Comparison of ENCODE assay signal across 21 mouse cellular contexts in the genomic region with DNA sequence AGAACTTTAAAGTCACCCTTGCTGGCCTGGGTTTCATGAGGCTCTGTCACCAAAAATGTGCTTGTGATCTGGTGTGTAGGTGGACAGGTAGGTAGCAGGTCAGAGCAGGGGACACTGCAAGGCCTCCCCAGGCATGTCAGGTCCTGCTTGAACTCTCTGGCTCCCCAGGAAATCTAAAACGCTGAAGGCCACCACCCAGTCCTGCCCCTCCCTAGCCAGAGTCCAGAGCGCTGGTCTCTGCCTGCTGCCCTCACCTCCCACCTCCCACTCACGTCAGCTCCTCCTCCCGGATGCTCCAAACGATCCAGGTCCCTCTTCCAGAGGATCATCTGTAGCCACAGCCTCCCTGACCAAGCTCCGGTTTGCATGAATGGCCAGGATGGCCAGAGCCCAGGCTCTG. TPM values are rescaled to one million over a fixed set of nuclear protein-coding genes. Genes with fewer than 3 reads are reported as not detected.
DNase-seq lines count a peak whose midpoint lies in the region; ATAC-seq and TF ChIP-seq lines count a peak whose summit lies in the region.
"Had no signal": no experiment of that assay in that cellular context is flagged by ENCODE, and none has a peak within 500 bp of the region (broad histone marks: within the 10 kb centered on the region; RNA-seq: fewer than 3 reads in every experiment).

No protein-coding gene starts in this region.

- 46% methylated on average over 6 of the region's 6 CpGs for WGBS in heart, embryonic 13.5 days
- 55% methylated on average over 6 of the region's 6 CpGs for WGBS in liver, embryonic 14.5 days (ENCODE audit: insufficient replicate concordance)

- TF ChIP-seq EP300 in liver, embryonic 14.5 days (IDR thresholded peaks at IDR 0.05; ENCODE audit: low read depth): no peak

- H3K27me3 ChIP-seq in heart, embryonic 13.5 days (replicated peaks): 0 out of 2 replicates have a peak, but pooled peaks cover 6% of the 10 kb centered on the region
- no peaks in the 10 kb centered on the region for H3K27me3 ChIP-seq in liver, embryonic 14.5 days (ENCODE audit: control insufficient read depth, insufficient read depth, low read length)

- no peak for TF ChIP-seq CTCF in liver, embryonic 14.5 days (IDR thresholded peaks at IDR 0.05; ENCODE audit: low read depth)

- no peaks in the 10 kb centered on the region for H3K9me3 ChIP-seq in heart, embryonic 13.5 days
- H3K9me3 ChIP-seq in liver, embryonic 14.5 days (ENCODE audit: control insufficient read depth, low read length): no peaks in the 10 kb centered on the region
- H3K9me3 ChIP-seq: embryonic facial prominence, embryonic 10.5 days; neural tube, embryonic 15.5 days had no signal

- intact Hi-C loops in heart, postnatal 36 days (cut with DNase I): no loop called here

- H3K4me1 ChIP-seq in heart, embryonic 13.5 days: peaks cover 49% of the 10 kb centered on the region
- H3K4me1 ChIP-seq in liver, embryonic 14.5 days (replicated peaks; ENCODE audit: control insufficient read depth in 2 of 2, insufficient read depth in 2 of 2, low read length in 1 of 2): peaks cover 8 to 18% of the 10 kb centered on the region in 2 experiments

- H3K36me3 ChIP-seq in heart, embryonic 13.5 days: no peaks in the 10 kb centered on the region
- no peaks in the 10 kb centered on the region for H3K36me3 ChIP-seq in liver, embryonic 14.5 days (replicated peaks; ENCODE audit: control insufficient read depth, insufficient read depth, low read depth)
- H3K36me3 ChIP-seq: embryonic facial prominence, embryonic 10.5 days; neural tube, embryonic 15.5 days had no signal

- no peak for DNase-seq in heart, postnatal 36 days
- peak; percentile 41 to 62 for DNase-seq in urinary bladder, adult 18-20 months (ENCODE audit: low spot score in 2 of 2)
- no peak for DNase-seq in urinary bladder, postnatal 25 days (ENCODE audit: low spot score)
- DNase-seq in liver, embryonic 14.5 days (ENCODE audit: low read depth in 3 of 3, low spot score in 3 of 3): no peak
- peak; percentile 62 for DNase-seq in yolk sac, embryonic 10.5 days (ENCODE audit: low spot score)
- DNase-seq in embryo, embryonic 10.5 days (ENCODE audit: low spot score): no peak
- DNase-seq: adrenal gland, adult 8-10 months; cerebellum, adult 11 months; cerebellum, postnatal 14 days; heart, postnatal 14 days; kidney, adult 9 months; lung, adult 2 months; midbrain, embryonic 14.5 days; right cerebral cortex, postnatal 4 days had no signal

- H3K27ac ChIP-seq in heart, embryonic 13.5 days (replicated peaks): peak overlapping the region; percentile 44; the same call in 1 of the 2 replicates
- H3K27ac ChIP-seq in liver, embryonic 14.5 days: no peak overlapping the region
- H3K27ac ChIP-seq: embryonic facial prominence, embryonic 10.5 days; neural tube, embryonic 15.5 days had no signal

- no peak overlapping the region for H3K4me3 ChIP-seq in heart, embryonic 13.5 days
- no peak overlapping the region for H3K4me3 ChIP-seq in liver, embryonic 14.5 days (ENCODE audit: insufficient read depth in 1 of 2, low read depth in 2 of 2, low read length in 2 of 2)
- H3K4me3 ChIP-seq: myocyte; neural tube, embryonic 15.5 days had no signal

- ATAC-seq in heart, embryonic 13.5 days (ENCODE audit: extremely low read depth, insufficient number of reproducible peaks, low FRiP score, low TSS enrichment): no peak
- peak; percentile 17; the same call in 1 of the 2 replicates for ATAC-seq in liver, embryonic 14.5 days (ENCODE audit: insufficient read depth)
- ATAC-seq in granulocyte monocyte progenitor cell, adult 5-6 weeks (replicated peaks; ENCODE audit: poor library complexity, severe bottlenecking): no peak
- ATAC-seq: forebrain, embryonic 14.5 days; hindbrain, embryonic 16.5 days had no signal

- no peak overlapping the region for H3K9ac ChIP-seq in heart, embryonic 13.5 days
- no peak overlapping the region for H3K9ac ChIP-seq in liver, embryonic 14.5 days (replicated peaks)
- H3K9ac ChIP-seq: neural tube, embryonic 15.5 days had no signal

- H3K4me2 ChIP-seq in heart, embryonic 13.5 days: no peak overlapping the region
- H3K4me2 ChIP-seq in liver, embryonic 14.5 days (ENCODE audit: low read depth): no peak overlapping the region

RNA-seq across cellular contexts. Expression of gene Ptpn1, which starts 43.0 kb away (rescaled TPM):
- polyA plus RNA-seq in heart, embryonic 13.5 days (2015; fragmentation: Nextera tagmentation; extraction: Ambion mirVana): 42.1 and 47.2 TPM in 2 replicates
- 10 to 100 TPM; 19.5 to 22.3 TPM for total RNA-seq in heart, postnatal 36 days (2021)
- 8.6 and 10.0 TPM in 2 replicates for polyA plus RNA-seq in liver, embryonic 14.5 days (2012; rRNA removed)
- 24.3 and 26.3 TPM in 2 replicates for polyA plus RNA-seq in liver, embryonic 14.5 days (2014; fragmentation: Nextera tagmentation; extraction: Ambion mirVana)
- 20.9 and 31.6 TPM in 2 replicates for total RNA-seq in granulocyte monocyte progenitor cell, adult 5-6 weeks (2014; fragmentation: Nextera tagmentation)
- total RNA-seq in granulocyte monocyte progenitor cell, adult 5-6 weeks (2017): 28.7 and 37.3 TPM in 2 replicates

Comparison
In these comparisons a context has a peak if more than half of its experiments do, and no peak if none do; other contexts are left out.
1. DNase-seq: peak in urinary bladder, adult 18-20 months (2 of 2) and yolk sac, embryonic 10.5 days (single experiment); none in heart, postnatal 36 days (0 of 2), urinary bladder, postnatal 25 days (single experiment), liver, embryonic 14.5 days (0 of 3) and embryo, embryonic 10.5 days (single experiment).